Mouse (Mus musculus): ENCODE measurements around the gene Phkg2. TPM values are rescaled to one million over a fixed set of nuclear protein-coding genes. Genes with fewer than 3 reads are reported as not detected.
"Not testable (repeated sequence)": the region's sequence is repeated elsewhere in the genome, so short reads cannot be mapped to it uniquely, and the experiment has no call there.

Gene Phkg2
- polyA plus RNA-seq, 1 experiment: 18.3 TPM

DNA sequence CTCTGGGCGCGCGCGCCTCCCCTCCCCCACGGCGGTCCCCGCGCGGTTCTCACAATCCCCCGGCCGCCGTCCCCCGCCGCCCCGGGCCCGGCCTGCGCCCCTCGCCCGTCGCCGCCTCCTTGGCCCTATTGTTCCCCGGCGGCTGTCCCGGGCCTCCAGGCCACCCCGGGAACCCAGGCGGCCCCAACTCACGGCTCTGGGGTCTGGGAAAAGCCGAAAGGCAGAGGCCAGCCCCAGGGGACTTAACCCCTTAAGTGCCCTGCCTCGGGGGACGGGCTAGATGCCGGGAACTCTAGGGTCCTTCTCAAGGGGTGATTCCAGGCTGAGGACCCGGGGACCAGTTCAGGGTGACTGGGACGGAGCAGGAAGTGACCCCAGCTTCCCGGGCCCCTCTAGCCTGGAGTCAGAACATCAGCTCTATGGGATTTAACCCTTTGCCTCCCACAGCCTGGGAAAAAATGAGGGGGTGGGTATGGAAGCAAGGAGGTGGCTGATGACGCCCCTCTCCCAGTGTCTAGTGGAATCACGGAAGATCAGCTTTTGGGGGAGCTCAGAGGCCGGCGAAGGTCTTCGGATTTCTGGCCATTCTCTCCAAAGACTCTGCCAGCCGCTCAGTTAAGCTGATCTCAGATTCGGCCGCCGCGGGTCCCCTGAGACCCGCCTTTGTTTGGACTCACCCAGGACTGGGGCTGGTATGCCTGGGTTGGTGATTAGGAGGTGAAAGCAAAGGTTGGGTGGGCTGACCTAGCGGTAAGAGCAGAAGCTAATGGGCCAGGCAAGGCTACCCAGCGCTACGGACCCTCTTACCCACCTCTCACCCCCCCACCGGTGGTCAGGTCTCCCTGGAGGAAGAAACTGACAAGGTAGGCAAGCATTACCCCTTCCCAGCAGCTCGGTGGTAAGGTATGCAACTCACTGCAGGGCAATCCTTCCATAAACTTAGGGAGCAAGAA lies 42.0 kb downstream of the Phkg2 start, which contains the start of gene Zfp629:
Gene Zfp629, minus strand, starts transcription at position 907 of the 953 bp plus-strand sequence.
- Histone ChIP-seq H3K4me3 (peak within 1 kb of the TSS; percentile 80), H3K27me3 (ENCODE audit: control insufficient read depth, insufficient read depth, insufficient read length) (no peaks in the 10 kb centered on the region), H3K79me2 (ENCODE audit: control insufficient read depth, insufficient read depth) (peaks cover 9% of the 10 kb centered on the region)

DNA sequence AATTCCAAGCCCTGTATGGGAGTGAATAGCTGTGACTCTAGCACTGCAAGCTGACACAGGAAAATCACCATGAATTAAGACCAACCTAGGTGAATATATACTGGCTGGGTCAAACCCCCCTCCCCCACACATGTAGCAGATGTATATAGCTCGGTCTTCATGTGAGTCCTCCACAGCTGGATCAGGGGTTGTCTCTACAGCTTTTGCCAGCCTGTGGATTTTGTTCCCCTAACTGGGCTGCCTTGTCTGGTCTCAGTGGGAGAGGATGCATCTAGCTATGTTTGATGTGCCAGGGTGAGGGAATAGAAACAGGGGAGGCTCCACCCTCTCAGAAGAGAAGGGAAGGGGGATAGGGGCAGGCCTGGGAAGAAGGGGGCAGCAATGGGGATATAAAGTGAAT lies 43.2 kb downstream of the Phkg2 start:
- H3ac ChIP-seq (ENCODE audit: control insufficient read depth, insufficient read length): no peak overlapping the region
- H3K79me2 ChIP-seq (ENCODE audit: control insufficient read depth, insufficient read depth): peaks cover 9% of the 10 kb centered on the region
- H3K4me2 ChIP-seq (ENCODE audit: low read depth): no peak overlapping the region
- peak overlapping the region; percentile 80 for H3K4me3 ChIP-seq
- TF ChIP-seq USF1 (IDR thresholded peaks at IDR 0.05; ENCODE audit: low read depth) (no peak), POLR2A (IDR thresholded peaks at IDR 0.05; ENCODE audit: insufficient read length, low read depth) (no peak), E2F4 (IDR thresholded peaks at IDR 0.05; ENCODE audit: insufficient read depth) (no peak), CEBPB (IDR thresholded peaks at IDR 0.05; ENCODE audit: insufficient read depth, poor library complexity, severe bottlenecking) (no peak), MYOG (IDR thresholded peaks at IDR 0.05; ENCODE audit: control insufficient read depth in 1 of 3, insufficient read depth in 1 of 3, insufficient read length in 2 of 3, low read depth in 2 of 3) (no peak), SRF (IDR thresholded peaks at IDR 0.05; ENCODE audit: control insufficient read depth, insufficient read length, low read depth) (no peak), MYOD1 (IDR thresholded peaks at IDR 0.05; ENCODE audit: control insufficient read depth in 1 of 3, insufficient read length in 2 of 3, low read depth in 2 of 3) (no peak), TCF3 (IDR thresholded peaks at IDR 0.05; ENCODE audit: insufficient read length, low read depth) (no peak), POLR2AphosphoS2 (IDR thresholded peaks at IDR 0.05; ENCODE audit: insufficient read length, low read depth) (no peak), TCF12 (IDR thresholded peaks at IDR 0.05; ENCODE audit: insufficient read depth, poor library complexity, severe bottlenecking) (no peak), REST (IDR thresholded peaks at IDR 0.05; ENCODE audit: insufficient read depth, insufficient read length) (no peak), MAX (IDR thresholded peaks at IDR 0.05; ENCODE audit: low read depth) (no peak)
- H3K27me3 ChIP-seq (ENCODE audit: control insufficient read depth, insufficient read depth, insufficient read length): no peaks in the 10 kb centered on the region
- no peaks in the 10 kb centered on the region for H3K36me3 ChIP-seq (ENCODE audit: control insufficient read depth, insufficient read depth)

More for the DNA sequence above, 42.0 kb downstream of the Phkg2 start, which contains the start of gene Zfp629:
- Histone ChIP-seq H3ac (ENCODE audit: control insufficient read depth, insufficient read length) (peak within 1 kb of the TSS; percentile 59), H3K4me2 (ENCODE audit: low read depth) (peak within 1 kb of the TSS; percentile 83), H3K36me3 (ENCODE audit: control insufficient read depth, insufficient read depth) (peaks cover 1% of the 10 kb centered on the region)
- TF ChIP-seq POLR2AphosphoS2 (IDR thresholded peaks at IDR 0.05; ENCODE audit: insufficient read length, low read depth): no peak
- no peak for TF ChIP-seq TCF3 (IDR thresholded peaks at IDR 0.05; ENCODE audit: insufficient read length, low read depth)
- no peak for TF ChIP-seq REST (IDR thresholded peaks at IDR 0.05; ENCODE audit: insufficient read depth, insufficient read length)
- no peak for TF ChIP-seq CEBPB (IDR thresholded peaks at IDR 0.05; ENCODE audit: insufficient read depth, poor library complexity, severe bottlenecking)
- no peak for TF ChIP-seq MAX (IDR thresholded peaks at IDR 0.05; ENCODE audit: low read depth)
- TF ChIP-seq SRF (IDR thresholded peaks at IDR 0.05; ENCODE audit: control insufficient read depth, insufficient read length, low read depth): no peak
- TF ChIP-seq MYOG (IDR thresholded peaks at IDR 0.05; ENCODE audit: control insufficient read depth in 1 of 3, insufficient read depth in 1 of 3, insufficient read length in 2 of 3, low read depth in 2 of 3): no peak
- no peak for TF ChIP-seq POLR2A (IDR thresholded peaks at IDR 0.05; ENCODE audit: insufficient read length, low read depth)
- no peak for TF ChIP-seq E2F4 (IDR thresholded peaks at IDR 0.05; ENCODE audit: insufficient read depth)

DNA sequence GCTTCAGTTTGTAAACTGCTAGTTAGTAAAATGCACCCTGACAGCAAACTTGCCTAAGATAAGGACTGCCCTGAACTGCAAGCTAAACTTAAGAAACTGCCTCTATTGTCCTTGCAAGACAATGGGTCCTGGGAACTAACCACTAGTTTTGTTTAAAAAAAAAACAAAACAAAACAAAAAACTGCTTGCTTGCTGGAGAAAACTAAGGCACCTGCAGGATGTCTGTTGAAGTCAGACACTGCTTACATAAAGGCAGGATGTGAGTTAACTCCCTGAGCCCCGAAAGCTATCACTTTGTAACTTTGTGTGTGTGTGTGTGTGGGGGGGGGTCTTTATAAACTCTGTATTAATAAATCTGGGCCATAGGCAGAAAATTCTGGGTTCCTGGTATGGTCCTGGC lies 43.7 kb downstream of the Phkg2 start:
- Histone ChIP-seq H3K4me3 (no peak overlapping the region), H3K27me3 (ENCODE audit: control insufficient read depth, insufficient read depth, insufficient read length) (no peaks in the 10 kb centered on the region), H3K4me2 (ENCODE audit: low read depth) (no peak overlapping the region), H3ac (ENCODE audit: control insufficient read depth, insufficient read length) (no peak overlapping the region), H3K79me2 (ENCODE audit: control insufficient read depth, insufficient read depth) (peaks cover 9% of the 10 kb centered on the region), H3K36me3 (ENCODE audit: control insufficient read depth, insufficient read depth) (no peaks in the 10 kb centered on the region)
- no peak for TF ChIP-seq MAX (IDR thresholded peaks at IDR 0.05; ENCODE audit: low read depth)
- no peak for TF ChIP-seq POLR2A (IDR thresholded peaks at IDR 0.05; ENCODE audit: insufficient read length, low read depth)
- no peak for TF ChIP-seq USF1 (IDR thresholded peaks at IDR 0.05; ENCODE audit: low read depth)
- no peak for TF ChIP-seq POLR2AphosphoS2 (IDR thresholded peaks at IDR 0.05; ENCODE audit: insufficient read length, low read depth)
- no peak for TF ChIP-seq MYOD1 (IDR thresholded peaks at IDR 0.05; ENCODE audit: control insufficient read depth in 1 of 3, insufficient read length in 2 of 3, low read depth in 2 of 3)
- TF ChIP-seq TCF12 (IDR thresholded peaks at IDR 0.05; ENCODE audit: insufficient read depth, poor library complexity, severe bottlenecking): no peak
- no peak for TF ChIP-seq REST (IDR thresholded peaks at IDR 0.05; ENCODE audit: insufficient read depth, insufficient read length)
- no peak for TF ChIP-seq TCF3 (IDR thresholded peaks at IDR 0.05; ENCODE audit: insufficient read length, low read depth)
- no peak for TF ChIP-seq SRF (IDR thresholded peaks at IDR 0.05; ENCODE audit: control insufficient read depth, insufficient read length, low read depth)
- no peak for TF ChIP-seq E2F4 (IDR thresholded peaks at IDR 0.05; ENCODE audit: insufficient read depth)
- no peak for TF ChIP-seq MYOG (IDR thresholded peaks at IDR 0.05; ENCODE audit: control insufficient read depth in 1 of 3, insufficient read depth in 1 of 3, insufficient read length in 2 of 3, low read depth in 2 of 3)
- no peak for TF ChIP-seq CEBPB (IDR thresholded peaks at IDR 0.05; ENCODE audit: insufficient read depth, poor library complexity, severe bottlenecking)

DNA sequence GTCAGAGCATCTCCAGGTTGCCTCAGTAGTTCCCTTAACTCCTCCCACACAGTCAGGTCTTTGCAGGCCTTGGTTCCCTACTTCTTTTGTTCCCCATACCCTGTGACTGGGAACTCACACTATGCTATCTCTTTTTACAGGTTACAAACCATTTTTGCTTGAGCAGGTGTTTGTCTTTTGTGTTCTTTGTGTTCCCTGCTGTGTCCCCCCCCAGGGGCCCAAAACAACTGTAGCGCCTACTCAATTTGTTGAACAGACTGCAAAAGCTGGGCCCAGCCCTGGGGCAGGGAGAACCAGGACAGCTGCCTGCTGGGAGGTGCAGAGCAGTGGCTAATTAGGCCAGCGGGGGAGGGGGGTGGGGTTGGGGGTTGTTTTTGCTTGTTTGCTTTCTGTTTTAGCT lies 44.8 kb downstream of the Phkg2 start:
- Histone ChIP-seq H3K27me3 (ENCODE audit: control insufficient read depth, insufficient read depth, insufficient read length) (no peaks in the 10 kb centered on the region), H3K79me2 (ENCODE audit: control insufficient read depth, insufficient read depth) (peaks cover 9% of the 10 kb centered on the region), H3ac (ENCODE audit: control insufficient read depth, insufficient read length) (no peak overlapping the region), H3K36me3 (ENCODE audit: control insufficient read depth, insufficient read depth) (no peaks in the 10 kb centered on the region), H3K4me3 (no peak overlapping the region), H3K4me2 (ENCODE audit: low read depth) (no peak overlapping the region)
- TF ChIP-seq SRF (IDR thresholded peaks at IDR 0.05; ENCODE audit: control insufficient read depth, insufficient read length, low read depth) (no peak), POLR2AphosphoS2 (IDR thresholded peaks at IDR 0.05; ENCODE audit: insufficient read length, low read depth) (no peak), REST (IDR thresholded peaks at IDR 0.05; ENCODE audit: insufficient read depth, insufficient read length) (no peak), USF1 (IDR thresholded peaks at IDR 0.05; ENCODE audit: low read depth) (no peak), TCF12 (IDR thresholded peaks at IDR 0.05; ENCODE audit: insufficient read depth, poor library complexity, severe bottlenecking) (no peak), POLR2A (IDR thresholded peaks at IDR 0.05; ENCODE audit: insufficient read length, low read depth) (no peak), TCF3 (IDR thresholded peaks at IDR 0.05; ENCODE audit: insufficient read length, low read depth) (no peak), MAX (IDR thresholded peaks at IDR 0.05; ENCODE audit: low read depth) (no peak), CEBPB (IDR thresholded peaks at IDR 0.05; ENCODE audit: insufficient read depth, poor library complexity, severe bottlenecking) (no peak), MYOD1 (IDR thresholded peaks at IDR 0.05; ENCODE audit: control insufficient read depth in 1 of 3, insufficient read length in 2 of 3, low read depth in 2 of 3) (no peak), MYOG (IDR thresholded peaks at IDR 0.05; ENCODE audit: control insufficient read depth in 1 of 3, insufficient read depth in 1 of 3, insufficient read length in 2 of 3, low read depth in 2 of 3) (no peak), E2F4 (IDR thresholded peaks at IDR 0.05; ENCODE audit: insufficient read depth) (no peak)

DNA sequence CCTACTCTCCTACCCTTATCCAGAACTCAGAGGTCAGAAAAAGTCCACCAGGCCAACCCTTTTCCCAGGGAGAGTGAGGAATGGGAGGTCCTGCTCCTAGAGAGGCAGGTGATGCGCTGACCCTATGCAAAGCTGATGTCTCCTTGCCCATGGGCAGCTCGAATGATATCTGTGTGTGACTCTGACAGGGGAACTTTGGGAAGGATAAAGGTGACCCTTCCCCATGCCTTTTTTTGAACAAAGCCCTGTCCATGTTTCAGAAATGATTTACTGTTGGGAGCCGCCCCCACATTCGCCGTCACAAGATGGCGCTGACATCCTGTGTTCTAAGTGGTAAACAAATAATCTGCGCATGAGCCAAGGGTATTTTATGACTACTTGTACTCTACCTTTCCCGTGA lies 45.3 kb downstream of the Phkg2 start:
- H3K4me3 ChIP-seq; H3ac ChIP-seq (ENCODE audit: control insufficient read depth, insufficient read length); H3K79me2 ChIP-seq (ENCODE audit: control insufficient read depth, insufficient read depth); H3K36me3 ChIP-seq (ENCODE audit: control insufficient read depth, insufficient read depth); H3K4me2 ChIP-seq (ENCODE audit: low read depth); H3K27me3 ChIP-seq (ENCODE audit: control insufficient read depth, insufficient read depth, insufficient read length): not testable (repeated sequence)
